Mouse (Mus musculus): ENCODE data around the gene Mypn. TPM values are rescaled to one million over a fixed set of nuclear protein-coding genes. Genes with fewer than 3 reads are reported as not detected.

The Mypn gene
- polyA plus RNA-seq, 1 experiment from 2014 or later, result 0.87 TPM

GRCm38 (mm10) chr10:63092616-63093550, 110.9 kb downstream of the Mypn start:
- no peak overlapping the region for H3K27ac ChIP-seq
- no peak for ATAC-seq (ENCODE audit: insufficient number of reproducible peaks, insufficient read depth, low FRiP score, low TSS enrichment)
- peaks cover 4% of the 10 kb centered on the region for H3K27me3 ChIP-seq
- H3K4me2 ChIP-seq (replicated peaks), result no peak overlapping the region
- H3K36me3 ChIP-seq, result no peaks in the 10 kb centered on the region
- H3K4me3 ChIP-seq, result no peak overlapping the region
- no peaks in the 10 kb centered on the region for H3K9me3 ChIP-seq
- WGBS, result 73% methylated on average over 9 of the region's 10 CpGs
- 0 out of 2 replicates have a peak, but pooled peaks cover 3% of the 10 kb centered on the region for H3K4me1 ChIP-seq
- H3K9ac ChIP-seq, result no peak overlapping the region

- 70% methylated on average over 7 of the region's 7 CpGs for WGBS
- H3K36me3 ChIP-seq, result no peaks in the 10 kb centered on the region
- ATAC-seq (ENCODE audit: insufficient number of reproducible peaks, insufficient read depth, low FRiP score, low TSS enrichment), result no peak
Measured at GRCm38 (mm10) chr10:63091915-63092314, 111.8 kb downstream of the Mypn start.

GRCm38 (mm10) chr10:63089758-63090571, 113.8 kb downstream of the Mypn start:
- Histone ChIP-seq H3K9me3 (no peaks in the 10 kb centered on the region), H3K4me2 (replicated peaks) (peak overlapping the region; percentile 59), H3K27ac (no peak overlapping the region), H3K4me1 (0 out of 2 replicates have a peak, but pooled peaks cover 3% of the 10 kb centered on the region), H3K36me3 (no peaks in the 10 kb centered on the region), H3K9ac (peak overlapping the region; percentile 40), H3K27me3 (no peaks in the 10 kb centered on the region), H3K4me3 (peak overlapping the region; percentile 30)
- ATAC-seq (ENCODE audit: insufficient number of reproducible peaks, insufficient read depth, low FRiP score, low TSS enrichment), result no peak
- WGBS, result 5% methylated on average over 26 of the region's 26 CpGs

More at GRCm38 (mm10) chr10:63091915-63092314, 111.8 kb downstream of the Mypn start:
- no peak overlapping the region for H3K4me2 ChIP-seq (replicated peaks)
- no peak overlapping the region for H3K27ac ChIP-seq
- no peaks in the 10 kb centered on the region for H3K9me3 ChIP-seq
- 0 out of 2 replicates have a peak, but pooled peaks cover 3% of the 10 kb centered on the region for H3K4me1 ChIP-seq
- H3K9ac ChIP-seq, result no peak overlapping the region
- H3K4me3 ChIP-seq, result no peak overlapping the region
- no peaks in the 10 kb centered on the region for H3K27me3 ChIP-seq

GRCm38 (mm10) chr10:63089103-63089757, 114.5 kb downstream of the Mypn start:
- 29% methylated on average over 8 of the region's 8 CpGs for WGBS
- Histone ChIP-seq H3K27me3 (no peaks in the 10 kb centered on the region), H3K36me3 (no peaks in the 10 kb centered on the region), H3K27ac (no peak overlapping the region), H3K4me2 (replicated peaks) (peak overlapping the region; percentile 59), H3K9me3 (no peaks in the 10 kb centered on the region), H3K4me1 (0 out of 2 replicates have a peak, but pooled peaks cover 3% of the 10 kb centered on the region), H3K9ac (no peak overlapping the region), H3K4me3 (peak overlapping the region; percentile 30)
- ATAC-seq (ENCODE audit: insufficient number of reproducible peaks, insufficient read depth, low FRiP score, low TSS enrichment), result no peak

- no peak for ATAC-seq (ENCODE audit: insufficient number of reproducible peaks, insufficient read depth, low FRiP score, low TSS enrichment)
- Histone ChIP-seq H3K36me3 (no peaks in the 10 kb centered on the region), H3K4me3 (no peak overlapping the region), H3K27me3 (no peaks in the 10 kb centered on the region), H3K9ac (no peak overlapping the region), H3K9me3 (no peaks in the 10 kb centered on the region), H3K4me2 (replicated peaks) (no peak overlapping the region), H3K4me1 (0 out of 2 replicates have a peak, but pooled peaks cover 3% of the 10 kb centered on the region), H3K27ac (no peak overlapping the region)
- 83% methylated on average over 10 of the region's 10 CpGs for WGBS
Measured at GRCm38 (mm10) chr10:63086304-63086703, 117.4 kb downstream of the Mypn start.

- peak; percentile 68 for ATAC-seq (ENCODE audit: insufficient number of reproducible peaks, insufficient read depth, low FRiP score, low TSS enrichment)
- Histone ChIP-seq H3K36me3 (no peaks in the 10 kb centered on the region), H3K27me3 (no peaks in the 10 kb centered on the region), H3K27ac (no peak overlapping the region), H3K9me3 (no peaks in the 10 kb centered on the region; the same call in 1 of the 2 replicates), H3K4me3 (no peak overlapping the region), H3K4me2 (replicated peaks) (no peak overlapping the region), H3K4me1 (no peaks in the 10 kb centered on the region), H3K9ac (no peak overlapping the region)
- 8% methylated on average over 5 of the region's 5 CpGs for WGBS
Measured at GRCm38 (mm10) chr10:63065988-63066387, 137.8 kb downstream of the Mypn start.

Other genes starting within 250 kb of the Mypn start
- 33.6 and 35.3 TPM in 2 replicates for gene Rufy2, start 223.7 kb downstream of the Mypn start, polyA plus RNA-seq (2016; fragmentation: Nextera tagmentation; extraction: Ambion mirVana)
- gene Hnrnph3, start 179.7 kb downstream of the Mypn start, polyA plus RNA-seq (2016; fragmentation: Nextera tagmentation; extraction: Ambion mirVana), result 165 and 176 TPM in 2 replicates
- 0.52 and 0.92 TPM in 2 replicates for gene Pbld2, start 179.6 kb downstream of the Mypn start, polyA plus RNA-seq (2016; fragmentation: Nextera tagmentation; extraction: Ambion mirVana)
- gene Pbld1, start 143.8 kb downstream of the Mypn start, polyA plus RNA-seq (2016; fragmentation: Nextera tagmentation; extraction: Ambion mirVana), result 1.4 and 2.1 TPM in 2 replicates
- 11.5 and 16.1 TPM in 2 replicates for gene Atoh7, start 104.3 kb downstream of the Mypn start, polyA plus RNA-seq (2016; fragmentation: Nextera tagmentation; extraction: Ambion mirVana)
- gene Herc4, start 39.9 kb upstream of the Mypn start, polyA plus RNA-seq (2016; fragmentation: Nextera tagmentation; extraction: Ambion mirVana), result 44.1 and 46.9 TPM in 2 replicates
- 7.3 and 8.3 TPM in 2 replicates for gene Sirt1, start 177.8 kb upstream of the Mypn start, polyA plus RNA-seq (2016; fragmentation: Nextera tagmentation; extraction: Ambion mirVana)
- gene Dnajc12, start 178.5 kb upstream of the Mypn start, polyA plus RNA-seq (2016; fragmentation: Nextera tagmentation; extraction: Ambion mirVana), result 11.0 and 11.6 TPM in 2 replicates
- not detected in 2 replicates for gene Gm7075, start 217.8 kb upstream of the Mypn start, polyA plus RNA-seq (2016; fragmentation: Nextera tagmentation; extraction: Ambion mirVana)
- 0.18 and 0.32 TPM in 2 replicates for gene Ctnna3, start 226.1 kb upstream of the Mypn start, polyA plus RNA-seq (2016; fragmentation: Nextera tagmentation; extraction: Ambion mirVana)

Data from embryonic facial prominence, embryonic 12.5 days (tissue).